Mouse (Mus musculus): ENCODE measurements around the gene Nr1h2.

GRCm38 (mm10) chr7:44593051-44593450 is 39.3 kb upstream of the Nr1h2 start:
- TF ChIP-seq CTCF (IDR thresholded peaks at IDR 0.05; ENCODE audit: low read depth, low read length) (no peak), POLR2A (IDR thresholded peaks at IDR 0.05; ENCODE audit: insufficient read depth, low read length) (no peak), EP300 (IDR thresholded peaks at IDR 0.05; ENCODE audit: insufficient read depth, low read depth, low read length) (no peak)

Measured in ES-Bruce4 (cell line).